Mouse (Mus musculus): ENCODE measurements at regions not wholly inside any gene's neighbourhood (a gene's known extent, or its start where the extent isn't known, plus 50 kb on each side); places are given as distances from the start of the nearest gene placed in this dataset.

DNA sequence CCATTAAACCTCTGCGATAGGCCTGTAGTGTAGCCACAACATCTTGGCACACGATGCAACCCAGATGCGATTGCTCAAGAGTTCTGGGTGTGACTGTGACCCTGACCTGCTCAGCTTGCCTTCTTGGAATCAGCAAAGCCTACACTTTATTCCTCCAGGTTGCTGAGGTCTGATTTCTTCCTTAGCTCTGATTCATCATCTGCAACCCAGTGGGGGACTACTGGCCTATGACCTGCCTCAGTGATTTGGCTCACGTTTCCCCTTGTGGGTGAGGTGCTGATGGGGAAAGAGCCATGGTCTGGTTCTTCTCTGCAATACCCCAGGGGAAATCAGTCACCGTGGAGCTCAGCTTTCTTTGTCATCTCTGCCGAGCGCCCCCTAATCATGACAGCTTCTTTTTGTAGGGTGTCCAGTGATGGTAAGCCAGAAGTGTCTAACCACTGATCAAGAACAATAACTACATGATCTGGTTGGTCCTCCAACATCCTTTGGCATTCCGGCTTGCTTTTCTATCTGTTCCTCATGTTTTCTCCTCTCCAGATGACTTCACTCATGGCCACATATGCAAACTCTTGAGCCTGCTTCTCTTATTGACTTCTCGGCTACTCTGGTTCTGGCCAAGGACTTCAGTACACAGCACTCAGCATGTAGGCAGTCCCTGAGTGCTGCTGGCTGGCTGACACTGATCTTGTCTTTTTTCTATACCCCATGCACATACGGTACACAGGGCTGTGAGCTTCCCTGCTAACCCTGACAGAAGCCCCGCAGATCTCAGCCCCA is 163.0 kb downstream of the Gm45692 start:
- intact Hi-C loops (cut with DNase I), result no loop called here
- DNase-seq (ENCODE audit: low spot score in 2 of 2), result no peak

DNA sequence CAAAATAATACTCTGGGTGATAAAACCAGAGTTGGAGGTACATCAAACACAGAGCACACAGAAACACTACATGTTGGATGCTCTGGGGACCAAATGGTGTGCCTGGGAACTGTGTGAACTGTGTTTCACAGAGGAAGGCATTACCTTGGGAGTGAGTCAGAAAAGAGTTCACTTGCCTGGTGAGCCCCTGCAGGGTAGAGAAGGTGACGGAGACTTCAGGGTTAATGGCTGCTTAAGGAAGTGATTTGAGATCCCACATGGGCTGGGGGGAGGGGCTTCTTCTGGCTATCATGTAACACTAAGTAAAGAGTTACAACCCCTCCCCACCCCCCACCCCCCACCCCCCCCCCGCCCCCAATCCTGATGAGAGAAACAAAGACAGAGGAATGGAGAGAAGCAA is 164.6 kb downstream of the Gm45692 start:
- intact Hi-C loops (cut with DNase I), result no loop called here

DNA sequence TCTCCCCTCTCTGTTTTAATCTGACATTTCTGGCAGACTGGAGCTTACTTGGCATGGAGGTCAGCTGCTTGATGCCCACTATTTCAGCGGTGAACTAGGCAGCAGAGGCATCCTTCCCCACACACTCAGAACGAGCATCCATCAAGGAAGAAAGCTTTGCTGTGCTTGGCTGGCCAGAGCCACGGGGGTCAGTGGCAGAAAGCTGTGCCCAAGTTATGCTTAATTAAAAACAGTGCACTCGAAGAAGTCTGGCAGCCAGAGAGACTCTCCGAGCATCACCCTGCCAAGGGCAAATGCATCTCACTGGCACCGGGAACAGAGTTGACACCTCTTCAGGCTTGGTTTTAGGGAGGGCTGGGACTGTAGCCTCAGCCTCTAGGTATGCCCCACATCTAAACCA is 168.3 kb downstream of the Gm45692 start:
- no peak for DNase-seq (ENCODE audit: low spot score in 2 of 2)
- intact Hi-C loops (cut with DNase I), result no loop called here

More for the DNA sequence above, 164.6 kb downstream of the Gm45692 start:
- DNase-seq (ENCODE audit: low spot score in 2 of 2), result no peak

DNA sequence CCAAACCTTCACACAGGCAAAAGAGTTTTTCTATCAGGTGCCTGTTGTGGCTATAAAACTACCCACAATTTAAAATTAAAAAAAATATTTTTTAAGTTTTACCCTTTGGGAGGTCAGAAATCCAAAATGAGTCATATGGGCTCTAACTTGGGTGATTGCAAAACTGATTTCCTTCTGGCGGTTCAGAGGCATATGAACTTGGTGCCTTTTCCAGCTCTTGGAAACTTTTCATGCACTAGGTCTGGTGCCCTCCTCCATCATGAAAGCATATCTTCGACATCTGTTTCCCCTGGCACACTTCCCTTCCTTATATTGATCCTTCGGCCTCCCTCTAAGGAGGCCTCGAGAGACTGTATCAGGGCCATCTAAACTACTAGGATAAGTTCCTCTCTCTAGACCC is 168.8 kb downstream of the Gm45692 start:
- intact Hi-C loops (cut with DNase I), result no loop called here

DNA sequence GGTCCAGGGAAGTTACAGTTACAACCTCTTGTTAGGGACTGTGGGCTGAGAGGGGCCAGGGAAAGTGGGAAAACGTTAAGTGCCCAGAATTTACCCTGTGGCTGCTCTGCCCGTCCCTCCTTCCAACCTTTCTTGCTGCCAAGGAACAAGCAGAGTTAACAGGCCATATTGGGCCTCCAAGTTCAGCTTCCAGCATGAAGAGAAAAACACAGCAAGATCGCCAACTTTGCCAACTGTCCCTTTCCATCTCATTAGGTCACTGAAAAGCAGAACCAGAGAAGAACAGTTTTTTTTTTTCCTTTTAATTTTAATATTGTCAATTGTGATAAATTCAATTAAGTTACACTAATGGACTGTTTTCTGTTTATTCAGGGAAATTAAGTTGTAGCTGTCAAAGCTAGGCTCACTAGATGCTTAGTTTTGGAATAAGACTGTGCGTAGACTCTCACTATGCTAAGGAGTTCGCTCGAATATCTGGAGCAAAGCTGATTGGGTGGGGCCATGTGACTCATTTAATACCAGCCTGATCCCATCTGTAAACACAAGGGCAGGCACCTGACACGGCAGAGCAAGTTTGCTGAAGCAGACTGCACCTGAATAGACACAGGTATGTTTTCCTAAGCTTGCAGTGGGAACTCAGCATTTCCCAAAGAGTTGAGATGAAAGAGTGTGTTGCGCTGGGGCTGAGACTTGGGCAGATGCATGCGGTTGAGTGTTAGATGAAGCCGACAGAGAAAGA is 178.9 kb downstream of the Gm45692 start:
- DNase-seq (ENCODE audit: low spot score in 2 of 2), result no peak
- intact Hi-C loops (cut with DNase I), result no loop called here

More for the DNA sequence above, 168.8 kb downstream of the Gm45692 start:
- no peak for DNase-seq (ENCODE audit: low spot score in 2 of 2)

DNA sequence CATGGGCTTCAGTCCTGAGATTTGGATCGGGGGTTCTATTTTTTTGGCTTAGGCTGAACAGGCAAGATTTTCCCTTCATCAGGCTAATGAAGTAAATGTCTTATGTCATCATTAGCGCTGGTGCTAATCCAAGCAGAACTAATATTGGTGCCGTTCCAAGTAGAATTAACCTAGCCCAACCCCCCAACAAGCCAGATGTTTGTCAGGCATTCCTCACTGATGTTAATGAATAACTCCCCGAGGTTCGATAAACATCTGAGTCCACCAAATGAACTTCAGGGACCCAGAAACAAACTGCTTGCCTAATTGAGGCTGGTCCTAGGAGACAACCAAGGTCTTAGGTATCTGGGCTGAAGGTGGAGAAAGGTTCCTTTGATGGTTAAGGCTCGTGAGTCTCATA is 180.9 kb downstream of the Gm45692 start:
- intact Hi-C loops (cut with DNase I), result no loop called here

DNA sequence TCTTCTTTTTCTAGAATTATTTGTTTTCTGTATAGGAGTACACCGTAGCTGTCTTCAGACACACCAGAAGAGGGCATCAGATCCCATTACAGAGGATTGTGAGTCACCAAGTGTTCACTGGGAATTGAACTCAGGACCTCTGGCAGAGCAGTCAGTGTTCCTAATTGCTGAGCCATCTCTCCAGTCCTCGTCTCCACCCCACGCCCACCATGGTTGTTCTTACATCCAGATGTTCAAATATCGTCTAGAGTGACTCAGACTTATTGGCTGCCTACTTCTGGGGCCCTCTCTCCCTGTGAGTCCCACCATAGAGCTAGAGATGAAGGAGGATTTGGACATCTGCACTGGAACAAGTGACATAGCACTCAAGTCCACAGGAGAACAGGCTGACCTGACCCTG is 182.6 kb downstream of the Gm45692 start:
- intact Hi-C loops (cut with DNase I), result no loop called here

More for the DNA sequence above, 180.9 kb downstream of the Gm45692 start:
- no peak for DNase-seq (ENCODE audit: low spot score in 2 of 2)

DNA sequence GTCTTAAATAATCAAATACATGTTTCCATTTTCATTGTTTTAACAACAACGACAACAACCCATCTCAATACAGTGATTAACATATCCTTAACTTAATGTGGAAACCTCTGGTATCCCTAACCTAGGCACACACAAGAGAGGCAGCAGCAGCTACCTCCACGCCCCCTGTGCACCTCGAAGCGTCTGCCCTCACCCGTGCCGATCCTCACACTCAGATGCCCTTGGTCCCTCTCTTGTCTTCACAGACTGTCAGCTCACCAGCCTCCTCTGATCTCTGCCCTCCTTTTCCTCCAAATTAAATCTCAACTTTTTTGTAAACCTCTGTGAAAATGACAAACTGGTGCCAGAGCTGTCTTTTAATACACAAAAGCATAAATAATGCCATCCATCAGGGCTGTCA is 185.2 kb downstream of the Gm45692 start:
- intact Hi-C loops (cut with DNase I), result no loop called here

More for the DNA sequence above, 182.6 kb downstream of the Gm45692 start:
- no peak for DNase-seq (ENCODE audit: low spot score in 2 of 2)

DNA sequence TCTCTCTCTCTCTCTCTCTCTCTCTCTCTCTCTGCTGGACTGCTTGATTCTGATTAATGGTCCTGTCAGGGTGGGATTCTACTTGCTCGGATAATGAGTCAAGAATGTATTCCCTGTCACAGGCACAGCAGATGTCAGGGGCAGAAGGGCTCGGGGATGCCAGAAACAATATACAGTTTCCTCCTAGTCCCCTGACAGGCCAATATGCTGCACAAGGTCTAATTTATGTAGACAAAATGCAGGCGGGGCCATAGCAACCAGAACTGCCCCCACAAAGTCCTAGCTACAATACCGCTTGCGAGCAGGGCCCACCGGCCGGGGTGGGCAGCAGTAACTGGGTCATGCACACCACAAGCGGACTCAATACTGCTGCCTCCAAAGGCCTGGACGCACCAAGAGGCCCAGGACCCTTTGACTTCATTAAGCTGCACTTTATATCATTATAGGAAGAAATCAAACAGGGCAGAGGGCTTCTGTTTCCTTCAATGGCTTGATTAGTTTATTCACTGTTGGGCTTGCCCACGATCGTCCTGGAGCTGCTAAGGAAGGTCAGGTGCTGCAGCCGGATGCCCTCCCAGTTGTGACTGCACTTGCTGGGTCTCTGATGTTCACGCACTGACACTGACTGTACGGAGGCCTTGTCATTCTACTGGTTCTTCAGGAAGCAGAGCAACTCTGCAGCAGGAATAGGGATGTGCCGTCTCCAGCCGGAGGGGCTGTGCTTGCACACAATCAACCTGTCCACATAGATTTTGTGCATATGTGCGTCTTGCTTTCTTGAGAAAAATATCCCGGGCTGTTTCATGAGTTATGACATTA is 185.9 kb downstream of the Gm45692 start:
- peak in 1 of 2 experiments; percentile 4 for DNase-seq (ENCODE audit: low spot score in 2 of 2)
- intact Hi-C loops (cut with DNase I), result no loop called here

More for the DNA sequence above, 185.2 kb downstream of the Gm45692 start:
- DNase-seq (ENCODE audit: low spot score in 2 of 2), result no peak

DNA sequence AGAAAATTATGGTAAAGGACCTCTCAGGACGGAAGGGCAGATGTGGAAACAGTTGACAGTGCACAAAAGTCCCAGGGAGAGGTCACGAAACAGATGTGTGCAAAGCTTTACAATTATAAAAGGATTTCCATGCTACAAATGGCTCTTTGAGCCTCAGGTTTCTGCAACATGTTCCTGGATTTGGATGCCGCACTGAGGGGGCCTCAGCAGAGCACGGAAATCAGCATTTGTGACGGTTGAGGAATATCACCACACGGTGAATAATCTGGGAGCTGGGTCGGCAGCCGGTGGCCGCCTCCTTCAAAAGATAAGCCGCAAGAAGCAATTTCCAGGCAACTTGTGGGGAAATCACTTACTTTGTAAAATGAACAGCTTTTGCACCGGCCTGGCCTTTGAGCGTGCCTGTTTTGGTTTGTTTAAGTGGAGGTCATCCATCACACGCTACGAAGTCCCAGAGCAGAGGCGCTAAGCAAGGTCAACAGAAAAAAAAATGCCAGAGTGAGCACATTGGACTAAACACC is 188.8 kb downstream of the Gm45692 start:
- no peak for DNase-seq (ENCODE audit: low spot score in 2 of 2)
- intact Hi-C loops (cut with DNase I), result no loop called here

DNA sequence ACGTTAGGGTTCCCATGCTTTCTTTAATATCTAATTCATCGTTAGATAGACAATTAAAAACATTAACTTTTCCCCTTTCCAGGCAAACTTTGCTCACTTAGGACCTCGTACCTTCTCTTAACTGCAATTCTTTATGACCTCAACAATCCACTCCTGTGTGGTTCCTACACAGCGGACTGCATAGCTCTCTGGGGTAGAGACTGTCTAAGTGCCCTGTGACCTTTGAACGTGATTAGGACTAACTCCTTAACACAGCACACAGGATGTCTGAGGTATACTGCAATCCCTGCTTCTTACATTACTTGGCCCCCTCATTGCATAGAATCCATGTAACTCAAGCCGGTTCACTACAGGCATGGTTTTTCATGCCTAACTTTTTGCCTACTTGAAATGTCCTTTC is 190.4 kb downstream of the Gm45692 start:
- intact Hi-C loops (cut with DNase I), result no loop called here
- no peak for DNase-seq (ENCODE audit: low spot score in 2 of 2)

DNA sequence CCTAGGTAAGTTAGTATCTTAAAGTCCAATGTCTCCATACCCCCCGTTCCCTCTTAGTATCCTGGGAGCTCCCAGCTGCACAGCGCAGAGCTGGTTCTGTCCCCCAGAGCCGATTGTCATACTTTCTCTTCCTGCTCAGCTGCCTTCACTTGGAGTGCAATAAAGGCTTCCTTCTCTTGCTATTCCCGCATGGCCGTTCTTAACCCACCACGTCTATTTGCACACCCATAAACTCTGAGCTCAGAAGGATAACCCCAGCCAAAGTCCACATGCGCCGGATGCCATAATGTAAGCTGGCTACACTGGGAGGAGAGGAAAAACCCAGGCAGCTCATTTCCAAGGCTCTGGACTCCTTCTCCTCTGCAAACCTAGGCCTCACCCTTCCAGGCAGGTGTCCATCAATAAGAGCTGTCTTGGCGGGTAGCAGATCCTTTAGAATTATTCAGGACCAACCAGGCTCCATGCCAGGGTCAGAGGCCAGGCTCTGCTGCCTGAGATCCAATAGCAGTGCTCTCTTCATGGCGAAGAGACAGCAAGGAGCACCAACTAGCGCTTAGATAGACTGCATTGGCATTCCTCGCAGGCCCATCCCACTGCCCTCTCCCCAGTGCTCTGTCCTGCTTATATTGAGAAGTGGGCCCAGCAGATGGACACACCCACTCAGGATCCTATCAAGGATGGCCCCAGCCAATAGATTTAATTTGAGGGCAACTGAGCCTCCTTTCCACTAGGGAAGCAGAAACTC is 204.4 kb downstream of the Gm45692 start:
- no peak for DNase-seq (ENCODE audit: low spot score in 2 of 2)
- intact Hi-C loops (cut with DNase I), result no loop called here

DNA sequence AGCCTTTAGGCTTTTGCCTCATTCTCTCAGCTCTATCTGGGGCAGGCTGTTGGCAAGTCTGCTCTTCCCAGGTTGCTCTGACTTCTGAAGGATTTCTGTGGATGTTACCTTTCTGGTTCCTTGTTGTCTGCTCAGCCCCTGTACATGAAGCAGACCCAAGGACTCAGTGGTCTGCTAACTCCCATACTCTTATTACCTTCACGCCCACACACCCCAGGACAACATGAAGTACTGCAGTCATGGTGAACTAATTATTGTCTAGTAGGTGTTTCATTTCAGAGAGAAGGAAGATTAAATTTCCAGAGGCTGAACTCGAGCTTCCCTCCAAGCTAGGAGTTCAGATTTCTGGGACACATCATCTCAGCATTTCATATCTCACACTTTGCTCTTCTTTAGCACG is 205.3 kb downstream of the Gm45692 start:
- DNase-seq (ENCODE audit: low spot score in 2 of 2), result no peak
- intact Hi-C loops (cut with DNase I), result no loop called here

DNA sequence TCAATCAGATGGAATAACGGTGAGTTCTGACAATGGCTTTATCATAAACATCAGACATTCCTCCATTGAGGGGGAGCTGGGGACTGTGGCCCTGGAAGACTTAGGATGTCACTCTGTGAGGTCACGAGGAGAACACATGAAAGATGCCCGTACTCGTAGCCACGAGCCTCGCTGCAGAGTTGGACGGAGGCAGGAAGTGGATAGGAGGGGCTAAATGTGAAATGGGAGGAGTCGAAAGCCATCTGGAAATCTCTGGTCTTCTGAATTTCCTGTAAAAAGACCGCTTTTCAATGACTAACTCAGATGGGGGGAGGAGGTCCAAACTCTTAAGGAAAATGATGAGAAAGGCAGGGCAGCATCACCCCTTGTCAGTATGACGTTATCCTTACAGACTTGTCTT is 210.5 kb downstream of the Gm45692 start:
- no peak for DNase-seq (ENCODE audit: low spot score in 2 of 2)
- intact Hi-C loops (cut with DNase I), result loop anchor here (10.0 kb wide), 1 partner anchor 145 kb away; no protein-coding TSS in a partner anchor

DNA sequence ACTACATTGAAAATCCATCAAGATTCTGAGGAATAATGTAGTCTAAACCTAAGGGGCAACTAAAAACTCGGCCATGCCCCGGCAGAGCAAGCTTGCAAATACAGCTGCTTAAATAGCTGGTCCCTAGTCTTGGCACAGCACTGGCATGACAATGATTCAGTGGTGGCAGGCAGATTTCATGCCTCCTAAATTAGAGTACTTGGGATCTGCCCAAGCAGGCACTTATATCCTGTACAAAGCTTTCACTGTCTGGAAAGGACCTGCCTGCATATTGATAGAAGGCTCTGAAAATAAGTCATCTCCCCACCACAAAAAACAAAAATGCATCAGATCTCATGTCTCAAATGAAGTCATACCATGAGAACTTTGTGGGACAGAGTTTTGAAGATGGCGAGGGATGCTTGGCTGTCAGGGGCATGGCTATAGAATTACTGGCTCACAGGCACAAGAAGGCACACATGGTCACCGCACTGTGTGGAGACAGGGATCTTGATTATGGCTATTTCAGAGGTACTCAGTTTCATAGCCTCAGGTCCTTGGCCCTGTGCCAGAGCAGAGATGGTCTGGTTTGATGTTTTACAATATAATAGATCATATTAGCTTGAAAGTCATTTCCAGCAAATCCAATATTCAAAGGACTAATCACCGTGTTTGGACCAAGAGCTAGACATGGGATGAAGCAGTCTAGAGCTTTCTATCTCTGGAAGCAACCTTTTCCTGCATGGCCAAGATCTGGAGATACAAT is 217.7 kb downstream of the Gm45692 start:
- DNase-seq (ENCODE audit: low spot score in 2 of 2), result peak in 1 of 2 experiments; percentile 10
- intact Hi-C loops (cut with DNase I), result loop anchor here (10.0 kb wide), 1 partner anchor 152 kb away; no protein-coding TSS in a partner anchor

DNA sequence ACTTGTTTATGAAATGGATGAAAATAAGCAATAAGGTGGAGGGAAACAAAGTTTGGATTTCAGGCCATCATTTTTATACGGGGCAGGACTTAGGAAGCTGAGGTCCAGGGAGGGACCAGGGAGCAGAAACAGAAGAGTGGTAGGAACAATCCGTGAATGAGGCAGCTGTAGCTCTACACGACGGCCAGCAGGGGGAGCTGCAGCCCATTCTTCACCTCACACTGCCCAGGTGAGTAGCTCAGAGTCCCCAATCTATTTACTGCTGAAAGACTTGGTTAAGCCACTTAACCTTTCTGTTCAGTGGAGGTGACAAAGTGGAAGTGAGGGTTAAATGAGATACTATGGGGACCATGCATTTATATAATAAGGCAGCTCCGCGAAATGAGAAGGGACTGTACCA is 225.7 kb downstream of the Gm45692 start:
- intact Hi-C loops (cut with DNase I), result loop anchor here (1.0 kb wide), 1 partner anchor 636 kb away; no protein-coding TSS in a partner anchor
- DNase-seq (ENCODE audit: low spot score in 2 of 2), result peak; percentile 25 to 55

DNA sequence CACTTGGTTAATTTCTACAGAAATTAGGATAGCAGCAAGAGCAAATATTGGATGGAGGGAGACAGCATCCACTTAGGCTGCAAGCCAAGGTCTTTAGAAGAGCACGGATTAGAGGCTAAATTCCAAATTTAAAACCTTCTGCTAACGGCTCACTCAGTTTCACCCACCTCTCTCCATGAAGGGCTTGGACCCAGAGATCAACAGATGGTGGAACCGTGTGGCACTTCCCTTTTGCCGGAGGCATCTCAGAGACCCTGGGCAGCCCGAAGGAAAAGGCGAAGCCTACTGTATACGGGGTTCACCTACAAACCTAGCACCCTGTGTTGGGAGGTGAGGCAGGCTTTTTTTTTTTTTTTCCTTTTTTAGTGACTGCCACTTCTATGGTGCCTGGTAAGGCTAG is 229.9 kb downstream of the Gm45692 start:
- DNase-seq (ENCODE audit: low spot score in 2 of 2), result no peak
- intact Hi-C loops (cut with DNase I), result no loop called here

DNA sequence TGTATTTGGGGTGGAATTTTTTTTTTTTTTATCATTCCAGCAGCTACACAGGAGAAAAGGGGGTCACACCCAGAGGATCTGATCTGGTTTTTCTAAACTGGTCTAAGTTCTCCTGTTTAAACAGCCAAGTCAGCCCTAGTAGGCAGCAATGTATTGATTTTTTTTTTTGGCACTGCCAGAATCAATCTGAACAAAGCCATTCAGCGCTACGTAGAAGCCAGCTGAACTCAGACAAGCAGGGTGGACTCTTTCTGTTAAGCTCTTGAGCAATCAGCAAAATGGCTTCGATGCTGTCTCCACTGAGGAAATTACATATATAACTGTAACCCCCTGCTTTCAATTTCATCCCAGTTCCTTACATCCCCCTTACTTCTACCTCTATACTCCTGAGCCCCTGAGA is 230.5 kb downstream of the Gm45692 start:
- no peak for DNase-seq (ENCODE audit: low spot score in 2 of 2)
- intact Hi-C loops (cut with DNase I), result no loop called here

Measured in left cerebral cortex, postnatal 14 days (tissue).